Mouse (Mus musculus) limb, embryonic 14.5 days (tissue): ENCODE measurements around the gene Dennd2a. TPM values are rescaled to one million over a fixed set of nuclear protein-coding genes. Genes with fewer than 3 reads are reported as not detected.
"Not testable (repeated sequence)": the region's sequence is repeated elsewhere in the genome, so short reads cannot be mapped to it uniquely, and the experiment has no call there.

Experiments used
- ATAC-seq: fragments of 200-750 bp; cut with Nextera tagmentation; 2 replicates; pipeline ENCODE4 v1.8.0; 2017; ENCODE audit warnings: low read depth, moderate number of reproducible peaks, moderate TSS enrichment; ENCODE audit not compliant: low FRiP score
- DNase-seq: peaks from one replicate; pipeline ENCODE4 v3.0.0-alpha.2; 2015; ENCODE audit warnings: low spot score
- H3K27ac ChIP-seq: fragments of 300-500 bp; sonication (generic); replicated peaks from 2 replicates; pipeline ENCODE4 v1.5.1; 2014; ENCODE audit warnings: low read depth, mild to moderate bottlenecking, low read length, moderate library complexity, mixed read lengths
- H3K27me3 ChIP-seq: fragments of 300-500 bp; sonication (generic); 2 replicates; pipeline ENCODE4 v1.6.1; 2014; ENCODE audit warnings: low read length, mixed read lengths; ENCODE audit not compliant: control insufficient read depth, insufficient read depth
- H3K36me3 ChIP-seq: fragments of 300-500 bp; sonication (generic); 2 replicates; pipeline ENCODE4 v1.6.1; 2014; ENCODE audit warnings: mild to moderate bottlenecking, low read length, moderate library complexity, mixed read lengths; ENCODE audit not compliant: control insufficient read depth, insufficient read depth
- H3K4me1 ChIP-seq: fragments of 300-500 bp; sonication (generic); 2 replicates; pipeline ENCODE4 v1.6.1; 2014; ENCODE audit warnings: antibody characterized with exemption, low read length, mixed read lengths; ENCODE audit not compliant: control insufficient read depth, insufficient read depth
- H3K4me2 ChIP-seq: fragments of 300-500 bp; sonication (generic); replicated peaks from 2 replicates; pipeline ENCODE4 v1.6.1; 2014; ENCODE audit warnings: low read depth, mild to moderate bottlenecking, low read length, moderate library complexity; ENCODE audit not compliant: severe bottlenecking
- H3K4me3 ChIP-seq: fragments of 300-500 bp; sonication (generic); replicated peaks from 2 replicates; pipeline ENCODE4 v1.5.1; 2014; ENCODE audit warnings: low read length
- H3K9ac ChIP-seq: fragments of 300-500 bp; sonication (generic); 2 replicates; pipeline ENCODE4 v1.6.1; 2014; ENCODE audit warnings: mild to moderate bottlenecking, low read depth, low read length, moderate library complexity; ENCODE audit not compliant: severe bottlenecking
- H3K9me3 ChIP-seq: fragments of 300-500 bp; sonication (generic); 2 replicates; pipeline ENCODE4 v1.6.1; 2016; ENCODE audit warnings: low read length; ENCODE audit not compliant: control insufficient read depth
- POLR2A ChIP-seq: fragments of 200-500 bp; IDR thresholded peaks from 2 replicates; pipeline ENCODE4 v1.8.0; 2012; ENCODE audit warnings: inconsistent platforms, mild to moderate bottlenecking, moderate library complexity, borderline replicate concordance; ENCODE audit not compliant: insufficient read depth, insufficient read length; ENCODE audit errors: extremely low read depth
- WGBS: fragments of 180-500 bp; shearing (Covaris S2); extraction: QIAGEN DNeasy Blood & Tissue Kit; methylation state at CpG from one replicate; pipeline ENCODE4 v1.1.7; 2014; 5-methylcytosine and 5-hydroxymethylcytosine counted together
- polyA plus RNA-seq, 2 experiments: library from polyadenylated mRNA; depleted of rRNA in 1 of 2; stranded (reverse) in 1 of 2; unstranded in 1 of 2; fragments of >200 nt; fragmentation: Nextera tagmentation in 1 of 2; extraction: Ambion mirVana in 1 of 2; gene quantifications; 2 replicates each; pipeline versions ENCODE4 v1.2.1 to v1.2.3; 2012 to 2014

Gene Dennd2a
- polyA plus RNA-seq, 2 experiments: 28.3 to 52.2 TPM

- Histone ChIP-seq H3K4me2 (no peak overlapping the region), H3K9me3 (no peaks in the 10 kb centered on the region), H3K4me1 (peaks cover 4% of the 10 kb centered on the region), H3K27ac (no peak overlapping the region), H3K9ac (no peak overlapping the region), H3K4me3 (no peak overlapping the region), H3K27me3 (no peaks in the 10 kb centered on the region), H3K36me3 (no peaks in the 10 kb centered on the region)
- no peak for DNase-seq
- no peak for TF ChIP-seq POLR2A
- no peak for ATAC-seq
- 91% methylated on average over 7 of the region's 7 CpGs for WGBS
Measured at GRCm38 (mm10) chr6:39423686-39424085, 134.0 kb downstream of the Dennd2a start.

GRCm38 (mm10) chr6:39423130-39423551 is 134.5 kb downstream of the Dennd2a start:
- ATAC-seq (no peak), DNase-seq (no peak)
- WGBS: 73% methylated on average over 6 of the region's 6 CpGs
- Histone ChIP-seq H3K36me3 (no peaks in the 10 kb centered on the region), H3K27me3 (no peaks in the 10 kb centered on the region), H3K4me1 (peaks cover 4% of the 10 kb centered on the region), H3K4me3 (no peak overlapping the region), H3K4me2 (no peak overlapping the region), H3K9me3 (no peaks in the 10 kb centered on the region), H3K9ac (no peak overlapping the region), H3K27ac (no peak overlapping the region)
- TF ChIP-seq POLR2A: no peak

- Histone ChIP-seq H3K4me3 (no peak overlapping the region), H3K4me1 (peaks cover 4% of the 10 kb centered on the region), H3K27me3 (no peaks in the 10 kb centered on the region), H3K27ac (no peak overlapping the region), H3K4me2 (no peak overlapping the region; the same call in 1 of the 2 replicates), H3K36me3 (no peaks in the 10 kb centered on the region), H3K9ac (no peak overlapping the region), H3K9me3 (no peaks in the 10 kb centered on the region)
- DNase-seq (no peak), ATAC-seq (no peak)
- 41% methylated on average over 4 of the region's 4 CpGs for WGBS
- no peak for TF ChIP-seq POLR2A
Measured at GRCm38 (mm10) chr6:39420867-39421266, 136.8 kb downstream of the Dennd2a start.

GRCm38 (mm10) chr6:39419851-39420721 is 137.6 kb downstream of the Dennd2a start, which contains the start of gene Mkrn1:
TSS of gene Mkrn1 (minus strand) at chr6:39420462.
- Histone ChIP-seq H3K27ac (peak within 1 kb of the TSS; percentile 58; the same call in 1 of the 2 replicates), H3K4me1 (peaks cover 4% of the 10 kb centered on the region), H3K9ac (peak within 1 kb of the TSS; percentile 76), H3K9me3 (no peaks in the 10 kb centered on the region), H3K36me3 (no peaks in the 10 kb centered on the region), H3K4me2 (peak within 1 kb of the TSS; percentile 72), H3K4me3 (peak within 1 kb of the TSS; percentile 92), H3K27me3 (no peaks in the 10 kb centered on the region)
- under 1% methylated on average over 42 of the region's 82 CpGs for WGBS
- DNase-seq (peak; percentile 79), ATAC-seq (peak; percentile 88)
- peak; percentile 30; the same call in 1 of the 2 replicates for TF ChIP-seq POLR2A

- Histone ChIP-seq H3K27me3 (no peaks in the 10 kb centered on the region), H3K4me2 (peak overlapping the region; percentile 72), H3K9me3 (no peaks in the 10 kb centered on the region), H3K9ac (peak overlapping the region; percentile 76), H3K27ac (peak overlapping the region; percentile 58; the same call in 1 of the 2 replicates), H3K36me3 (no peaks in the 10 kb centered on the region), H3K4me3 (peak overlapping the region; percentile 92), H3K4me1 (peaks cover 4% of the 10 kb centered on the region)
- ATAC-seq: no peak; the same call in 1 of the 2 replicates
- TF ChIP-seq POLR2A: no peak
- DNase-seq: peak; percentile 10
- under 1% methylated on average over 43 of the region's 43 CpGs for WGBS
Measured at GRCm38 (mm10) chr6:39419386-39419850, 138.2 kb downstream of the Dennd2a start.

- not testable (repeated sequence) for H3K4me3 ChIP-seq, H3K4me2 ChIP-seq, H3K27ac ChIP-seq, ATAC-seq, H3K27me3 ChIP-seq, H3K9ac ChIP-seq, DNase-seq, H3K4me1 ChIP-seq, H3K9me3 ChIP-seq, H3K36me3 ChIP-seq
Measured at GRCm38 (mm10) chr6:39416654-39417053, 141.0 kb downstream of the Dennd2a start.
